In the genomic region with DNA sequence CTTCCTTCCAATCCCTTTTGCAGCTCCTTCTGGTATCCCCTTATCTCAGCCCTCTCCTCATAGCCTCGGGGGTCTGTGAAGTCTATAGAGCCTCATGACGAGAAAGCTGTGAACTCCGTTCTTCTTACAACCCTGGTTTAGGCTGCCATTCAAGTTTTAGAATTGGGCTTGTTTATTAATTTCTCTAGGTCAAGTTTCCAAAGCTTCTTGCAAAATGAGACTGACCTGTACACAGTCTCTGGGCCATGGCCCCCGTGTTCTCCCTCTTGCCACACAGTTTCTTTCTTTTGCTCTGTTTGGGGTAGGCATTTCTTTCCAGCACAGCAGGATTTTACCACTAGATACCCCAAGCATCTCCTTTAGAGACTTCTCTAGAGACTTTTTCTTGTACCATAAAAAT, we compare ENCODE assay signal across 23 mouse cellular contexts.
DNase-seq lines count a peak whose midpoint lies in the region; ATAC-seq and TF ChIP-seq lines count a peak whose summit lies in the region.
"Had no signal": no experiment of that assay in that cellular context is flagged by ENCODE, and none has a peak within 500 bp of the region (broad histone marks: within the 10 kb centered on the region; RNA-seq: fewer than 3 reads in every experiment).

No protein-coding gene starts in this region.

- no peaks in the 10 kb centered on the region for H3K27me3 ChIP-seq in lung, embryonic 14.5 days (ENCODE audit: insufficient read depth, low read length)
- no peaks in the 10 kb centered on the region for H3K27me3 ChIP-seq in lung, postnatal 0 days (replicated peaks; ENCODE audit: insufficient read depth, low read length)
- H3K27me3 ChIP-seq: forebrain, embryonic 13.5 days; hindbrain, embryonic 12.5 days; hindbrain, embryonic 15.5 days; Patski had no signal

- no peaks in the 10 kb centered on the region for H3K36me3 ChIP-seq in lung, embryonic 14.5 days (ENCODE audit: insufficient read depth)
- H3K36me3 ChIP-seq in lung, postnatal 0 days (ENCODE audit: insufficient read depth, low read length) = no peaks in the 10 kb centered on the region
- H3K36me3 ChIP-seq: forebrain, embryonic 10.5 days; G1E; hindbrain, embryonic 12.5 days; hindbrain, embryonic 15.5 days had no signal

- ATAC-seq in lung, embryonic 14.5 days (ENCODE audit: insufficient read depth) = peak; percentile 52
- ATAC-seq in lung, postnatal 0 days = peak; percentile 17; the same call in 1 of the 2 replicates
- ATAC-seq: forebrain, embryonic 13.5 days; forebrain, embryonic 16.5 days; Patski had no signal

- no peak overlapping the region for H3K4me3 ChIP-seq in lung, embryonic 14.5 days (ENCODE audit: low read depth, low read length)
- no peak overlapping the region for H3K4me3 ChIP-seq in lung, postnatal 0 days (ENCODE audit: low read depth, low read length)
- no peak overlapping the region for H3K4me3 ChIP-seq in lung, adult 2 months (replicated peaks; ENCODE audit: extremely low read depth, low read depth, low read length)
- no peak overlapping the region for H3K4me3 ChIP-seq in brown adipose tissue, adult 24 weeks (ENCODE audit: insufficient read depth, low read depth, low read length)
- H3K4me3 ChIP-seq: forebrain, embryonic 10.5 days; forebrain, embryonic 13.5 days; heart, adult 2 months; hindbrain, embryonic 12.5 days; hindbrain, embryonic 15.5 days had no signal

- H3K4me2 ChIP-seq in lung, embryonic 14.5 days = peak overlapping the region; percentile 2; the same call in 1 of the 2 replicates
- no peak overlapping the region; the same call in 1 of the 2 replicates for H3K4me2 ChIP-seq in lung, postnatal 0 days (replicated peaks; ENCODE audit: low read depth, low read length)
- H3K4me2 ChIP-seq: forebrain, embryonic 13.5 days; heart, embryonic 11.5 days; hindbrain, embryonic 12.5 days; hindbrain, embryonic 15.5 days had no signal

- DNase-seq in adrenal gland, postnatal 10 days = peak; percentile 21
- DNase-seq in adrenal gland, adult 8-10 months = no peak
- no peak for DNase-seq in lung, embryonic 14.5 days
- DNase-seq in lung, postnatal 25 days (ENCODE audit: low spot score) = no peak
- peak; percentile 67 for DNase-seq in lung, postnatal 0 days (ENCODE audit: low spot score)
- no peak for DNase-seq in lung, adult 2 months
- DNase-seq in retina, postnatal 1 day = no peak
- DNase-seq: adrenal gland, postnatal 25 days; cerebellum, adult 18-20 months; cerebellum, adult 9-10 months; cerebellum, postnatal 14 days; gastrocnemius, postnatal 10 days; gastrocnemius, postnatal 36 days; heart, adult 2 months had no signal

- no peak for TF ChIP-seq CTCF in lung, embryonic 14.5 days (IDR thresholded peaks at IDR 0.05; ENCODE audit: low read depth)
- TF ChIP-seq CTCF in lung, postnatal 0 days (IDR thresholded peaks at IDR 0.05) = no peak
- no peak for TF ChIP-seq CTCF in lung, adult 2 months (IDR thresholded peaks at IDR 0.05; ENCODE audit: insufficient read depth, low read length)

- H3K9ac ChIP-seq in lung, embryonic 14.5 days = no peak overlapping the region
- H3K9ac ChIP-seq in lung, postnatal 0 days (replicated peaks; ENCODE audit: low read depth) = no peak overlapping the region
- H3K9ac ChIP-seq: forebrain, embryonic 13.5 days; hindbrain, embryonic 12.5 days; hindbrain, embryonic 15.5 days had no signal

- H3K9me3 ChIP-seq in lung, embryonic 14.5 days (ENCODE audit: low read depth, low read length) = no peaks in the 10 kb centered on the region
- no peaks in the 10 kb centered on the region for H3K9me3 ChIP-seq in lung, postnatal 0 days (ENCODE audit: low read length)
- H3K9me3 ChIP-seq: forebrain, embryonic 10.5 days; forebrain, embryonic 13.5 days; G1E; hindbrain, embryonic 12.5 days; hindbrain, embryonic 15.5 days had no signal

- peak overlapping the region; percentile 67; the same call in 1 of the 2 replicates for H3K27ac ChIP-seq in lung, embryonic 14.5 days (ENCODE audit: low read depth)
- H3K27ac ChIP-seq in lung, postnatal 0 days (ENCODE audit: low read length) = 0 out of 2 replicates have a peak overlapping the region, but pooled peaks have one; percentile 34
- H3K27ac ChIP-seq in brown adipose tissue, adult 24 weeks (replicated peaks; ENCODE audit: low read depth, low read length) = peak overlapping the region; percentile 92
- H3K27ac ChIP-seq: forebrain, embryonic 10.5 days; forebrain, embryonic 13.5 days; heart, adult 2 months; hindbrain, embryonic 12.5 days; hindbrain, embryonic 15.5 days had no signal

- no peak for TF ChIP-seq POLR2A in lung, adult 2 months (IDR thresholded peaks at IDR 0.05; ENCODE audit: borderline replicate concordance, extremely low read depth, low read depth, low read length)

- 23% methylated on average over 4 of the region's 4 CpGs for WGBS in lung, embryonic 14.5 days
- WGBS in lung, postnatal 0 days = 39% methylated on average over 4 of the region's 4 CpGs
- WGBS in lung, adult 2 months = 56% methylated on average over 4 of the region's 4 CpGs

- peaks cover 4% of the 10 kb centered on the region; the same call in 1 of the 2 replicates for H3K4me1 ChIP-seq in lung, embryonic 14.5 days (ENCODE audit: insufficient read depth)
- H3K4me1 ChIP-seq in lung, postnatal 0 days (ENCODE audit: insufficient read depth, low read depth, low read length) = no peaks in the 10 kb centered on the region; the same call in 1 of the 2 replicates
- no peaks in the 10 kb centered on the region for H3K4me1 ChIP-seq in lung, adult 2 months (ENCODE audit: control insufficient read depth, insufficient read depth, low read length)
- no peaks in the 10 kb centered on the region for H3K4me1 ChIP-seq in brown adipose tissue, adult 24 weeks (ENCODE audit: control insufficient read depth, insufficient read depth, insufficient read length, low read length)

- TF ChIP-seq EP300 in lung, postnatal 0 days (IDR thresholded peaks at IDR 0.05) = no peak

Comparison
In these comparisons a context has a peak if more than half of its experiments do, and no peak if none do; other contexts are left out.
1. DNase-seq: peak in adrenal gland, postnatal 10 days (single experiment) and lung, postnatal 0 days (single experiment); none in adrenal gland, adult 8-10 months (single experiment), lung, embryonic 14.5 days (single experiment), lung, postnatal 25 days (single experiment), lung, adult 2 months (single experiment) and retina, postnatal 1 day (single experiment).
2. H3K27ac ChIP-seq: peak in every context shown above with its lines; median percentile 92 in brown adipose tissue, adult 24 weeks; 67 in lung, embryonic 14.5 days; 34 in lung, postnatal 0 days.